Mouse (Mus musculus) megakaryocyte progenitor cell, adult 5-6 weeks (primary cell): ENCODE measurements around the gene Wdr47. TPM values are rescaled to one million over a fixed set of nuclear protein-coding genes. Genes with fewer than 3 reads are reported as not detected.

Experiments used
- total RNA-seq, 2 experiments: library from RNA; stranded (forward) in 1 of 2; stranded (reverse) in 1 of 2; fragments of 157-497, 149-512 nt in 1 of 2; fragments of 200-1000 nt in 1 of 2; gene quantifications; 2 replicates each; pipeline versions ENCODE4 v1.2.3 to v1.2.4; 2015 to 2017

Wdr47 gene
- total RNA-seq, 2 experiments from 2014 or later: 2.4 to 8.9 TPM

Other genes with a start within 250 kb of the Wdr47 start
- not detected in 2 replicates for gene Mybphl, start 226.4 kb upstream of the Wdr47 start, total RNA-seq (2015)
- not detected in 2 replicates for gene Mybphl, start 226.4 kb upstream of the Wdr47 start, total RNA-seq (2017)
- gene Psrc1, start 207.4 kb upstream of the Wdr47 start, total RNA-seq (2015): 7.7 and 10.3 TPM in 2 replicates
- 10.2 and 14.1 TPM in 2 replicates for gene Psrc1, start 207.4 kb upstream of the Wdr47 start, total RNA-seq (2017)
- 1.1 and 1.6 TPM in 2 replicates for gene Celsr2, start 175.7 kb upstream of the Wdr47 start, total RNA-seq (2015)
- gene Celsr2, start 175.7 kb upstream of the Wdr47 start, total RNA-seq (2017): 0.20 and 0.42 TPM in 2 replicates
- gene Sars, start 146.1 kb upstream of the Wdr47 start, total RNA-seq (2015): 19.0 and 26.5 TPM in 2 replicates
- 249 and 357 TPM in 2 replicates for gene Sars, start 146.1 kb upstream of the Wdr47 start, total RNA-seq (2017)
- not detected in 2 replicates for gene 1700013F07Rik, start 57.1 kb upstream of the Wdr47 start, total RNA-seq (2015)
- gene 1700013F07Rik, start 57.1 kb upstream of the Wdr47 start, total RNA-seq (2017): not detected in 2 replicates
- gene 5330417C22Rik, start 54.7 kb upstream of the Wdr47 start, total RNA-seq (2015): 0.20 and 0.27 TPM in 2 replicates
- gene 5330417C22Rik, start 54.7 kb upstream of the Wdr47 start, total RNA-seq (2017): 0.20 and 0.25 TPM in 2 replicates
- gene Tmem167b, start 28.8 kb upstream of the Wdr47 start, total RNA-seq (2015): 15.2 and 16.4 TPM in 2 replicates
- 35.2 and 38.2 TPM in 2 replicates for gene Tmem167b, start 28.8 kb upstream of the Wdr47 start, total RNA-seq (2017)
- gene Taf13, start 19.6 kb upstream of the Wdr47 start, total RNA-seq (2015): 12.9 and 15.6 TPM in 2 replicates
- 13.2 and 15.9 TPM in 2 replicates for gene Taf13, start 19.6 kb upstream of the Wdr47 start, total RNA-seq (2017)
- 36.1 and 39.2 TPM in 2 replicates for gene Clcc1, start 62.6 kb downstream of the Wdr47 start, total RNA-seq (2015)
- gene Clcc1, start 62.6 kb downstream of the Wdr47 start, total RNA-seq (2017): 85.3 and 91.2 TPM in 2 replicates
- 7.2 and 11.1 TPM in 2 replicates for gene Gpsm2, start 131.0 kb downstream of the Wdr47 start, total RNA-seq (2015)
- 11.7 and 16.3 TPM in 2 replicates for gene Gpsm2, start 131.0 kb downstream of the Wdr47 start, total RNA-seq (2017)
- 0.10 TPM in 1 of 2 replicates, not detected in the other for gene Aknad1, start 148.4 kb downstream of the Wdr47 start, total RNA-seq (2015)
- 0.14 TPM in 1 of 2 replicates, not detected in the other for gene Aknad1, start 148.4 kb downstream of the Wdr47 start, total RNA-seq (2017)
- gene Stxbp3, start 249.2 kb downstream of the Wdr47 start, total RNA-seq (2015): 28.8 and 36.7 TPM in 2 replicates
- gene Stxbp3, start 249.2 kb downstream of the Wdr47 start, total RNA-seq (2017): 18.0 and 26.9 TPM in 2 replicates